Mouse (Mus musculus): ENCODE measurements around the gene Pdss1. TPM values are rescaled to one million over a fixed set of nuclear protein-coding genes. Genes with fewer than 3 reads are reported as not detected.
"Not testable (repeated sequence)": the region's sequence is repeated elsewhere in the genome, so short reads cannot be mapped to it uniquely, and the experiment has no call there.

The Pdss1 gene
- polyA plus RNA-seq (2016; fragmentation: Nextera tagmentation; extraction: Ambion mirVana), result 17.8 and 19.9 TPM in 2 replicates

GRCm38 (mm10) chr2:22895282-22896273 lies at the start of gene Pdss1:
Gene Pdss1 (plus strand): TSS chr2:22895522.
- H3K4me1 ChIP-seq, result no peaks in the 10 kb centered on the region
- no peaks in the 10 kb centered on the region for H3K9me3 ChIP-seq
- WGBS, result under 1% methylated on average over 81 of the region's 81 CpGs
- H3K27ac ChIP-seq, result peak within 1 kb of the TSS; percentile 47; the same call in 1 of the 2 replicates
- H3K4me2 ChIP-seq (replicated peaks), result peak within 1 kb of the TSS; percentile 75
- ATAC-seq (ENCODE audit: insufficient number of reproducible peaks, insufficient read depth, low FRiP score, low TSS enrichment), result peak; percentile 94
- no peaks in the 10 kb centered on the region for H3K36me3 ChIP-seq
- H3K9ac ChIP-seq, result peak within 1 kb of the TSS; percentile 76
- H3K27me3 ChIP-seq, result no peaks in the 10 kb centered on the region
- H3K4me3 ChIP-seq, result peak within 1 kb of the TSS; percentile 93

- ATAC-seq (ENCODE audit: insufficient number of reproducible peaks, insufficient read depth, low FRiP score, low TSS enrichment), result no peak
- Histone ChIP-seq H3K4me2 (replicated peaks) (no peak overlapping the region), H3K27me3 (no peaks in the 10 kb centered on the region), H3K27ac (no peak overlapping the region), H3K9me3 (no peaks in the 10 kb centered on the region), H3K36me3 (no peaks in the 10 kb centered on the region), H3K4me1 (no peaks in the 10 kb centered on the region), H3K9ac (no peak overlapping the region), H3K4me3 (no peak overlapping the region)
- WGBS, result 79% methylated on average over 4 of the region's 4 CpGs
Measured at GRCm38 (mm10) chr2:22851900-22852299, 43.4 kb upstream of the Pdss1 start.

GRCm38 (mm10) chr2:22857501-22857900 lies 37.8 kb upstream of the Pdss1 start:
- Histone ChIP-seq H3K27me3 (no peaks in the 10 kb centered on the region), H3K4me2 (replicated peaks) (no peak overlapping the region), H3K27ac (no peak overlapping the region), H3K4me1 (no peaks in the 10 kb centered on the region), H3K4me3 (no peak overlapping the region), H3K9ac (no peak overlapping the region), H3K9me3 (no peaks in the 10 kb centered on the region), H3K36me3 (no peaks in the 10 kb centered on the region)
- ATAC-seq (ENCODE audit: insufficient number of reproducible peaks, insufficient read depth, low FRiP score, low TSS enrichment), result no peak
- WGBS, result 79% methylated on average over 3 of the region's 3 CpGs

GRCm38 (mm10) chr2:22862194-22862593 lies 33.1 kb upstream of the Pdss1 start:
- H3K4me1 ChIP-seq, result no peaks in the 10 kb centered on the region
- H3K9me3 ChIP-seq, result no peaks in the 10 kb centered on the region

GRCm38 (mm10) chr2:22864394-22865037 lies 30.8 kb upstream of the Pdss1 start:
- not testable (repeated sequence) for H3K4me2 ChIP-seq (replicated peaks); H3K36me3 ChIP-seq; H3K27me3 ChIP-seq; H3K9ac ChIP-seq; H3K4me3 ChIP-seq; H3K9me3 ChIP-seq; H3K4me1 ChIP-seq; H3K27ac ChIP-seq
- peak; percentile 80 for ATAC-seq (ENCODE audit: insufficient number of reproducible peaks, insufficient read depth, low FRiP score, low TSS enrichment)
- 3% methylated on average over 6 of the region's 6 CpGs for WGBS

More at GRCm38 (mm10) chr2:22862194-22862593, 33.1 kb upstream of the Pdss1 start:
- no peak overlapping the region for H3K4me2 ChIP-seq (replicated peaks)
- H3K36me3 ChIP-seq, result no peaks in the 10 kb centered on the region
- H3K9ac ChIP-seq, result no peak overlapping the region
- ATAC-seq (ENCODE audit: insufficient number of reproducible peaks, insufficient read depth, low FRiP score, low TSS enrichment), result no peak
- H3K4me3 ChIP-seq, result no peak overlapping the region
- no peaks in the 10 kb centered on the region for H3K27me3 ChIP-seq
- WGBS, result 78% methylated on average over 2 of the region's 2 CpGs
- H3K27ac ChIP-seq, result no peak overlapping the region

- 94% methylated on average over 1 of the region's 1 CpGs for WGBS
Measured at GRCm38 (mm10) chr2:22865818-22866217, 29.5 kb upstream of the Pdss1 start.

GRCm38 (mm10) chr2:22866894-22867424 lies 28.4 kb upstream of the Pdss1 start:
- H3K4me2 ChIP-seq (replicated peaks), result no peak overlapping the region
- H3K27ac ChIP-seq, result no peak overlapping the region
- no peak for ATAC-seq (ENCODE audit: insufficient number of reproducible peaks, insufficient read depth, low FRiP score, low TSS enrichment)
- no peak overlapping the region for H3K9ac ChIP-seq
- no peaks in the 10 kb centered on the region for H3K27me3 ChIP-seq
- no peaks in the 10 kb centered on the region for H3K36me3 ChIP-seq
- no peaks in the 10 kb centered on the region for H3K9me3 ChIP-seq
- WGBS, result 71% methylated on average over 7 of the region's 7 CpGs
- no peaks in the 10 kb centered on the region for H3K4me1 ChIP-seq
- no peak overlapping the region for H3K4me3 ChIP-seq

More at GRCm38 (mm10) chr2:22865818-22866217, 29.5 kb upstream of the Pdss1 start:
- Histone ChIP-seq H3K36me3 (no peaks in the 10 kb centered on the region), H3K27me3 (no peaks in the 10 kb centered on the region), H3K4me2 (replicated peaks) (no peak overlapping the region), H3K4me1 (no peaks in the 10 kb centered on the region), H3K27ac (no peak overlapping the region), H3K9me3 (no peaks in the 10 kb centered on the region), H3K4me3 (no peak overlapping the region), H3K9ac (no peak overlapping the region)
- no peak for ATAC-seq (ENCODE audit: insufficient number of reproducible peaks, insufficient read depth, low FRiP score, low TSS enrichment)

GRCm38 (mm10) chr2:22873159-22873558 lies 22.2 kb upstream of the Pdss1 start:
- no peak overlapping the region for H3K4me2 ChIP-seq (replicated peaks)
- H3K9ac ChIP-seq, result no peak overlapping the region
- no peaks in the 10 kb centered on the region for H3K4me1 ChIP-seq
- ATAC-seq (ENCODE audit: insufficient number of reproducible peaks, insufficient read depth, low FRiP score, low TSS enrichment), result no peak
- no peaks in the 10 kb centered on the region for H3K36me3 ChIP-seq
- 88% methylated on average over 1 of the region's 1 CpGs for WGBS
- no peak overlapping the region for H3K4me3 ChIP-seq
- no peak overlapping the region for H3K27ac ChIP-seq
- H3K9me3 ChIP-seq, result no peaks in the 10 kb centered on the region
- H3K27me3 ChIP-seq, result no peaks in the 10 kb centered on the region

GRCm38 (mm10) chr2:22874628-22875027 lies 20.7 kb upstream of the Pdss1 start:
- 61% methylated on average over 10 of the region's 10 CpGs for WGBS
- no peaks in the 10 kb centered on the region for H3K36me3 ChIP-seq
- H3K9ac ChIP-seq, result no peak overlapping the region
- ATAC-seq (ENCODE audit: insufficient number of reproducible peaks, insufficient read depth, low FRiP score, low TSS enrichment), result no peak
- H3K4me1 ChIP-seq, result no peaks in the 10 kb centered on the region
- no peaks in the 10 kb centered on the region for H3K9me3 ChIP-seq
- H3K27ac ChIP-seq, result no peak overlapping the region
- no peak overlapping the region for H3K4me3 ChIP-seq
- no peak overlapping the region for H3K4me2 ChIP-seq (replicated peaks)
- no peaks in the 10 kb centered on the region for H3K27me3 ChIP-seq

GRCm38 (mm10) chr2:22876614-22877013 lies 18.7 kb upstream of the Pdss1 start:
- H3K36me3 ChIP-seq, result no peaks in the 10 kb centered on the region
- WGBS, result 83% methylated on average over 3 of the region's 3 CpGs
- H3K27me3 ChIP-seq, result no peaks in the 10 kb centered on the region
- H3K4me2 ChIP-seq (replicated peaks), result no peak overlapping the region
- no peaks in the 10 kb centered on the region for H3K4me1 ChIP-seq
- H3K27ac ChIP-seq, result no peak overlapping the region
- no peaks in the 10 kb centered on the region for H3K9me3 ChIP-seq
- no peak for ATAC-seq (ENCODE audit: insufficient number of reproducible peaks, insufficient read depth, low FRiP score, low TSS enrichment)
- no peak overlapping the region for H3K4me3 ChIP-seq
- H3K9ac ChIP-seq, result no peak overlapping the region

GRCm38 (mm10) chr2:22878781-22879180 lies 16.5 kb upstream of the Pdss1 start:
- 35% methylated on average over 1 of the region's 1 CpGs for WGBS
- Histone ChIP-seq H3K36me3 (no peaks in the 10 kb centered on the region), H3K9me3 (no peaks in the 10 kb centered on the region), H3K27me3 (no peaks in the 10 kb centered on the region), H3K27ac (no peak overlapping the region), H3K4me2 (replicated peaks) (no peak overlapping the region), H3K9ac (no peak overlapping the region), H3K4me3 (no peak overlapping the region), H3K4me1 (no peaks in the 10 kb centered on the region)
- no peak for ATAC-seq (ENCODE audit: insufficient number of reproducible peaks, insufficient read depth, low FRiP score, low TSS enrichment)

Data from embryonic facial prominence, embryonic 12.5 days (tissue).